Mouse (Mus musculus): ENCODE data around the gene Rabep2.
"Not testable (repeated sequence)": the region's sequence is repeated elsewhere in the genome, so short reads cannot be mapped to it uniquely, and the experiment has no call there.

The Rabep2 gene

GRCm38 (mm10) chr7:126428631-126429502 is at the start of gene Rabep2:
TSS of gene Rabep2 (plus strand) at chr7:126428759.
- DNase-seq (ENCODE audit: low spot score): peak; percentile 98

- DNase-seq (ENCODE audit: low spot score): no peak
Observed at GRCm38 (mm10) chr7:126383565-126383964, 45.0 kb upstream of the Rabep2 start.

- no peak for DNase-seq (ENCODE audit: low spot score)
Observed at GRCm38 (mm10) chr7:126388185-126388584, 40.4 kb upstream of the Rabep2 start.

- DNase-seq (ENCODE audit: low spot score): not testable (repeated sequence)
Observed at GRCm38 (mm10) chr7:126392086-126392884, 36.3 kb upstream of the Rabep2 start.

GRCm38 (mm10) chr7:126396298-126397119 is 32.0 kb upstream of the Rabep2 start, which contains the start of gene Nfatc2ip:
TSS of gene Nfatc2ip (minus strand) at chr7:126396737.
- DNase-seq (ENCODE audit: low spot score): peak; percentile 90

- DNase-seq (ENCODE audit: low spot score): no peak
Observed at GRCm38 (mm10) chr7:126397221-126397620, 31.3 kb upstream of the Rabep2 start.

GRCm38 (mm10) chr7:126397822-126398221 is 30.7 kb upstream of the Rabep2 start:
- DNase-seq (ENCODE audit: low spot score): no peak

- DNase-seq (ENCODE audit: low spot score): peak; percentile 84
Observed at GRCm38 (mm10) chr7:126399548-126399947, 29.0 kb upstream of the Rabep2 start.

- not testable (repeated sequence) for DNase-seq (ENCODE audit: low spot score)
Observed at GRCm38 (mm10) chr7:126402518-126402917, 26.0 kb upstream of the Rabep2 start.

- no peak for DNase-seq (ENCODE audit: low spot score)
Observed at GRCm38 (mm10) chr7:126408686-126409085, 19.9 kb upstream of the Rabep2 start.

- DNase-seq (ENCODE audit: low spot score): no peak
Observed at GRCm38 (mm10) chr7:126411061-126411460, 17.5 kb upstream of the Rabep2 start.

GRCm38 (mm10) chr7:126414725-126415124 is 13.8 kb upstream of the Rabep2 start, which contains the start of gene Cd19:
TSS of gene Cd19 (minus strand) at chr7:126414889.
- DNase-seq (ENCODE audit: low spot score): no peak

GRCm38 (mm10) chr7:126416615-126417014 is 11.9 kb upstream of the Rabep2 start:
- DNase-seq (ENCODE audit: low spot score): no peak

GRCm38 (mm10) chr7:126417045-126417444 is 11.5 kb upstream of the Rabep2 start:
- no peak for DNase-seq (ENCODE audit: low spot score)

- no peak for DNase-seq (ENCODE audit: low spot score)
Observed at GRCm38 (mm10) chr7:126417606-126418005, 11.0 kb upstream of the Rabep2 start.

- DNase-seq (ENCODE audit: low spot score): no peak
Observed at GRCm38 (mm10) chr7:126418496-126418895, 10.1 kb upstream of the Rabep2 start.

- no peak for DNase-seq (ENCODE audit: low spot score)
Observed at GRCm38 (mm10) chr7:126421756-126422155, 6.8 kb upstream of the Rabep2 start.

GRCm38 (mm10) chr7:126424161-126424560 is 4.4 kb upstream of the Rabep2 start:
- no peak for DNase-seq (ENCODE audit: low spot score)

- DNase-seq (ENCODE audit: low spot score): no peak
Observed at GRCm38 (mm10) chr7:126427323-126427860, 1.2 kb upstream of the Rabep2 start.

GRCm38 (mm10) chr7:126428154-126428553 is 405 bp upstream of the Rabep2 start:
- no peak for DNase-seq (ENCODE audit: low spot score)

- no peak for DNase-seq (ENCODE audit: low spot score)
Observed at GRCm38 (mm10) chr7:126429503-126429898, 942 bp downstream of the Rabep2 start.

GRCm38 (mm10) chr7:126430167-126430566 is 1.6 kb downstream of the Rabep2 start:
- DNase-seq (ENCODE audit: low spot score): no peak
